Mouse (Mus musculus) layer of hippocampus, postnatal 36 days (tissue): Measurements from ENCODE around the gene B4gat1. TPM values are rescaled to one million over a fixed set of nuclear protein-coding genes. Genes with fewer than 3 reads are reported as not detected.
A peak's percentile ranks its signal among the peaks of the same experiment; 100 is the strongest.
"Not testable (repeated sequence)": the region's sequence is repeated elsewhere in the genome, so short reads cannot be mapped to it uniquely, and the experiment has no call there.

Source experiments
- DNase-seq, 2 experiments: peaks; one replicate each; pipeline ENCODE4 v3.0.0; 2022
- total RNA-seq, 2 experiments: library from RNA; stranded (reverse); gene quantifications; 2 replicates each; pipeline ENCODE4 v1.2.3; 2021

Gene B4gat1
- total RNA-seq, 2 experiments from 2014 or later: 110 to 126 TPM

GRCm38 (mm10) chr19:5085145-5085863, 46.7 kb downstream of the B4gat1 start, which contains the start of gene Tmem151a:
Gene Tmem151a, minus strand, starts transcription at chr19:5085531.
- peak in 1 of 2 experiments; percentile 60 for DNase-seq

DNA sequence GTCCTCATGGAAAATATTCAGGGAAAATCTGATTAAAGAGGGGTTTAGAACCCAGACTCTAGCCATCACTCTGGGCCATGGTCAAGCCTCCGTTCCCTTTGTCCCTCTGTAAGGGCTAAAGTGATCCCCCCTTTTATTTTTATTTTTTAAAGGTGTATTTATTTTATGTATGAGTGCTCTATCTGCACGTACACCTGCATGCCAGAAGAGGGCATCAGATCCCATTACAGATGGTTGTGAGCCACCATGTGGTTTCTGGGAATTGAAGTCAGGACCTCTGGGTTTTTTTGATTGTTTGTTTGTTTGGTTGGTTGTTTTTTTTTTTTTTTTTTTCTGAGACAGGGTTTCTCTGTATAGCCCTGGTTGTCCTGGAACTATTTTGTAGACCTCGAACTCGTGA, 47.9 kb downstream of the B4gat1 start:
- DNase-seq: not testable (repeated sequence)

DNA sequence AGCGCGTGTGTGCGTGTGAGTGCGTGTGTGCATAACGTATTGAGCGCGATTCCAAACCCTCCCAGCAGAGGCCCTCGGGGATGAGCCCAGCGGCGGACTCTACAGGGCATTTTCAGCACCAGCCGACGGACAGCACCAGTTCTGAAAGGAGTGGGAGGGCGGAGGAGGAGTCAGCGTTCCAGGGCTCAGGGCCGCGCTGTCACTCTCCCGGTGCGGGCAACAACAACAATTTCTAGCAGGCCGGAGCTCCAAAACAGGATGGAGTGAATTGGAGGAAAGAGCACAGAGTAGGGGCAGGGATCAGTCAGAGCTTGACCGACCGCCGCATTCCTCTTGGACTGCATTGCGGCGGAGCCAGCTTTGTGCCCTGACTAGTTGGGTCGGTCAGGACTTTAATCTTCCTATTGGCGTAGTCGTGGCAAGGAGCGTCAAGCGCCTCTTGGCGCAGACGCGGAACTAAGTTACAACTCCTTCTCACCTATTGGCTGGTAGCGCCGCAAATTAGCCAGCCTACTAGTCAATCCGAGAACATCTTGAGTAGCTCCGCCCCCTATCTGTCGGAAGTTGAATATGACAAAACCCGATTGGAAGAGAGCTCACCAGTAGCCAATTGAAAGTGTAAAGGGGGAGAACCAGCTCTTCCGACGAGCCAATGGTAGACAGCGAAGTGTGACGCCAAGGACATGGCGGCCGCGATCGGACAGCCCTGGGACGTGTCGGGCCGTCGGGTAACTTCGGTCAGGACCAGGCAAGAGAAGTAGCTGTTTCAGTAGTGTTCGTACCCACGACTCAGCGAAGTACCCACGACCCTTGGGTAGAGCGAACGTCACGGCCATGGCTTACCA, 49.5 kb downstream of the B4gat1 start, which contains the start of gene Yif1a:
Yif1a (plus strand) TSS at position 655 of the 845 bp plus-strand sequence.
- peak; percentile 92 for DNase-seq

GRCm38 (mm10) chr19:5089324-5089723, 50.7 kb downstream of the B4gat1 start:
- no peak for DNase-seq

Other genes starting within 250 kb of the B4gat1 start
- 10 to 100 TPM; 88.2 to 89.6 TPM for gene Rbm4, start 244.9 kb upstream of the B4gat1 start, total RNA-seq
- 10 to 100 TPM; 17.3 to 19.8 TPM for gene Gm21992, start 227.2 kb upstream of the B4gat1 start, total RNA-seq
- gene Rbm14, start 227.2 kb upstream of the B4gat1 start, total RNA-seq: 10 to 100 TPM; 56.3 to 62.7 TPM
- gene Ccs, start 199.5 kb upstream of the B4gat1 start, total RNA-seq: 10 to 100 TPM; 36.6 to 37.1 TPM
- 1 to 10 TPM; 1.6 to 2.0 TPM for gene Ccdc87, start 199.5 kb upstream of the B4gat1 start, total RNA-seq
- gene Ctsf, start 183.7 kb upstream of the B4gat1 start, total RNA-seq: 100 to 1,000 TPM; 102 to 112 TPM
- gene Actn3, start 160.9 kb upstream of the B4gat1 start, total RNA-seq: 1 to 10 TPM in 1 of 2 experiments, under 1 TPM in 1; 0.87 to 1.4 TPM
- 10 to 100 TPM; 26.4 to 27.1 TPM for gene Zdhhc24, start 160.2 kb upstream of the B4gat1 start, total RNA-seq
- 10 to 100 TPM; 38.3 to 41.7 TPM for gene Bbs1, start 132.2 kb upstream of the B4gat1 start, total RNA-seq
- 10 to 100 TPM; 39.0 to 41.6 TPM for gene Dpp3, start 110.5 kb upstream of the B4gat1 start, total RNA-seq
- gene Peli3, start 95.7 kb upstream of the B4gat1 start, total RNA-seq: 10 to 100 TPM; 19.5 to 24.4 TPM
- gene Mrpl11, start 76.7 kb upstream of the B4gat1 start, total RNA-seq: 10 to 100 TPM; 56.7 to 61.6 TPM
- gene Npas4, start 48.5 kb upstream of the B4gat1 start, total RNA-seq: 1 to 10 TPM; 4.8 to 6.4 TPM
- gene Slc29a2, start 15.0 kb upstream of the B4gat1 start, total RNA-seq: 10 to 100 TPM; 15.2 to 15.3 TPM
- 1 to 10 TPM; 4.5 to 5.0 TPM for gene AC124502.3, start 65 bp downstream of the B4gat1 start, total RNA-seq
- gene Brms1, start 2.5 kb downstream of the B4gat1 start, total RNA-seq: 10 to 100 TPM; 20.2 to 20.8 TPM
- gene Rin1, start 11.7 kb downstream of the B4gat1 start, total RNA-seq: 100 to 1,000 TPM; 111 to 113 TPM
- gene Cd248, start 29.3 kb downstream of the B4gat1 start, total RNA-seq: 1 to 10 TPM; 2.4 to 3.9 TPM
- gene Tmem151a, start 46.7 kb downstream of the B4gat1 start, total RNA-seq: 100 to 1,000 TPM; 116 to 117 TPM
- gene Yif1a, start 49.7 kb downstream of the B4gat1 start, total RNA-seq: 10 to 100 TPM; 21.1 to 21.5 TPM
- 100 to 1,000 TPM; 673 to 729 TPM for gene Cnih2, start 59.7 kb downstream of the B4gat1 start, total RNA-seq
- 100 to 1,000 TPM; 162 to 163 TPM for gene Rab1b, start 68.2 kb downstream of the B4gat1 start, total RNA-seq
- 100 to 1,000 TPM; 224 to 226 TPM for gene Klc2, start 79.7 kb downstream of the B4gat1 start, total RNA-seq
- gene Pacs1, start 234.3 kb downstream of the B4gat1 start, total RNA-seq: 10 to 100 TPM; 52.5 to 55.0 TPM